Mouse (Mus musculus): ENCODE results near the gene D17Wsu92e. TPM values are rescaled to one million over a fixed set of nuclear protein-coding genes. Genes with fewer than 3 reads are reported as not detected.

The D17Wsu92e gene
- polyA plus RNA-seq, 1 experiment from 2014 or later, result 16.7 TPM

DNA sequence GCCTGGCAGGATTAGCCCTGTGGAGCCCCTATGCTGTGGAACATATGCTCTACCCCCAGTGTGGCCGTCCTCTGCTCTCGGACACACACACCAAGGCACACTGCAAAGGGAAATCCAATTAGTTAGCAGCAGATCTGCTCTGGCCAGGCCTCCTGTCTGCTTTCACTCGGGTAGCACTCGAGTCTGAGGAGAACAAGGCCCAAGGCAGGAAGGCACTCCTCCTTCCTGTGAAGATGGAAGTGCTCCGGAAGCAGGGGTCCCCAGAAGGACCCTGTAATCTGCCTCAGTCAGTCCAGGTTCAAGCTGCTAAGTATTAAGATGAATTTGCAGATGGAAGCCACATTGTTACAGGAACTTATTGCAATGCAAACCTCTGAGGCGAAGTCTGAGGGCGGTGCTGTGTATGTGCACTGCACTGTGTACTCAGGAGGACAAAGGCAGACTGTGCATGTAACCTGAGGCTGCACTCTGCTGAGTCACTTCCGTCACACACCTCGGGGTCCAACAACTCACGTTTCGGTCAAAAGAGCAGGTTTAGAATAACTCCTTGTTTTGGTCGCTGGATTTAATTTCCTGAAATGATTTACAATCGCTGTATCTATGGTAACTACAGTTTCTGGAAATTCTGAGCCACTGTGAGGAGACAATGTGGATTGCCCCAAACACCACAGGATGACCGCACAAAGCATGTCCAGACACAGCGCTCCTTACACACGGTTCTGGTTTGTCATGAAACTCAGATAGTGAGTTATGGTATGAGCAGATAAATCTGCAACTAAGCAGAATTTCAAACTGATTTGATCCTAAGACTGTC is 20.5 kb downstream of the D17Wsu92e start:
- WGBS, result 12% methylated on average over 16 of the region's 16 CpGs
- Histone ChIP-seq H3K9me3 (replicated peaks) (no peaks in the 10 kb centered on the region), H3K9ac (no peak overlapping the region), H3K27ac (peak overlapping the region; percentile 93), H3K27me3 (no peaks in the 10 kb centered on the region), H3K36me3 (no peaks in the 10 kb centered on the region), H3K4me3 (replicated peaks) (0 out of 2 replicates have a peak overlapping the region, but pooled peaks have one; percentile 0), H3K4me1 (peaks cover 55% of the 10 kb centered on the region), H3K4me2 (peak overlapping the region; percentile 33)
- peak; percentile 86 for ATAC-seq (replicated peaks; ENCODE audit: low FRiP score)

DNA sequence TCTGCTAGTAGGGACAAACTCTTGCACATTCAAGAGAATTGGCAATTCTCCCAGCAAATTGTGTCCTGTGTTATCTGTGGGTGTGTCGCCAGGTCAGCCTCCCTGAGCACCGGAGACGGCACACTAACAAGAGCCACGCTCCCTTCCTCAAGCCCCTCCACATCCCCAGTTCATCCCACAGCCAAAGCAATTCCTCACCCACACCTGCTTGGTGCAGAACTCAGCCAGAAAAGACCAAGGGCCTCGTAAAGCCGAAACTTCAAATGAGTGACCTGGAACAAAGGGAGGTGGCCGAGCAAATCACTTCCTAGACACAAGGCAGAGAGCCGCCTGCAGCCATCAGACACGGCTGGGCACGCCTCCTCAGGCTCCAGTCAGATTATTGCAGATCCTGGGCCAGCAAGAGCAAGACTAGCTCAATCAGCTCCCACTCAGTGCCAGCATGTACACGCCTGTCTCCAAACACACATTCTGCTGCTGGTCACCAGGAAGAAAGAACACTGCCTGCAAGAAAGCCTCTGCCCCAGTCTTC is 23.0 kb downstream of the D17Wsu92e start:
- H3K36me3 ChIP-seq, result peaks cover 11% of the 10 kb centered on the region
- peak; percentile 47; the same call in 1 of the 2 replicates for ATAC-seq (replicated peaks; ENCODE audit: low FRiP score)
- peak overlapping the region; percentile 85 for H3K27ac ChIP-seq
- peak overlapping the region; percentile 43 for H3K4me2 ChIP-seq
- H3K9ac ChIP-seq, result 0 out of 2 replicates have a peak overlapping the region, but pooled peaks have one; percentile 21
- no peaks in the 10 kb centered on the region for H3K9me3 ChIP-seq (replicated peaks)
- WGBS, result 6% methylated on average over 11 of the region's 11 CpGs
- no peaks in the 10 kb centered on the region for H3K27me3 ChIP-seq
- H3K4me1 ChIP-seq, result peaks cover 58% of the 10 kb centered on the region
- peak overlapping the region; percentile 13; the same call in 1 of the 2 replicates for H3K4me3 ChIP-seq (replicated peaks)

DNA sequence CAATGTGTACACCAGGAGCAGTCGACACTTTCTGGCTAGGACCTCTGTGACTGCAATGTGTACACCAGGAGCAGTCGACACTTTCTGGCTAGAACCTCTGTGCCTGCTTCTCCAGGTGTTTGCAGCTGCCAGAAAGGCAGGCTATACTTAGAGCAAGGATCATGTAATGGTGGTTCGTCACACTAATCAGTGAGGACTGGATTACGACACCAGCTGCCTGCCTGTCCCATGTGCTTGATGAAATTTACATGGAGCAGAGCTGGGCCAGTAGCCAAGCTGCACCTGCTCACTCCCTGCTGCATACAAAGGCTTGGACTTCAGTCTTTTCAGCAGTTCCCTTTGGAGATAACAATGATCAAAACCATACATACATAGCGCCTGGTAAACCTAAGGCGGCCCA is 23.7 kb downstream of the D17Wsu92e start:
- H3K4me2 ChIP-seq, result peak overlapping the region; percentile 43
- H3K27ac ChIP-seq, result peak overlapping the region; percentile 85
- H3K4me1 ChIP-seq, result peaks cover 58% of the 10 kb centered on the region
- no peaks in the 10 kb centered on the region for H3K27me3 ChIP-seq
- no peak overlapping the region for H3K9ac ChIP-seq
- H3K9me3 ChIP-seq (replicated peaks), result no peaks in the 10 kb centered on the region
- H3K4me3 ChIP-seq (replicated peaks), result no peak overlapping the region
- no peak for ATAC-seq (replicated peaks; ENCODE audit: low FRiP score)
- 52% methylated on average over 6 of the region's 6 CpGs for WGBS
- H3K36me3 ChIP-seq, result peaks cover 11% of the 10 kb centered on the region

DNA sequence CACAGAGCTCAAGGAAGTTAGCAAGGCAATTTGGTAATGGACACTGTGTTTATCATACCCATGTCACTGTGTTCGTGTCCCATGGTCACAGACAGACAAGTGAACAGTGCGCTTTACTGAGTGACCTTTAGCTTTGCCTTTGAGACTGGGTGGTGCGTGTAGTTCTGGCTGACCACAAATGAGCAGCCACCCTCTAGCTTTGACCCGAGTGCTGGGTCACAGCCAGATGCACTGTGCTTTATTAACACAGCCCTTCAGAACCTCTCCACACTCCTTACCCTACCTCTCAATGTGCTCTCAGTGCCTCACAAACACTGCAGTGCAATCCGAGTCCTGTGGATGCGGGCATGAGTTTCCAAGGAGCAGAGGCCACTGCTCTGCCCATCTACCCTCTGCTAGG is 27.3 kb downstream of the D17Wsu92e start:
- Histone ChIP-seq H3K4me1 (peaks cover 32% of the 10 kb centered on the region), H3K4me3 (replicated peaks) (no peak overlapping the region), H3K27ac (peak overlapping the region; percentile 37; the same call in 1 of the 2 replicates), H3K4me2 (no peak overlapping the region), H3K9ac (no peak overlapping the region), H3K27me3 (no peaks in the 10 kb centered on the region), H3K36me3 (peaks cover 24% of the 10 kb centered on the region), H3K9me3 (replicated peaks) (no peaks in the 10 kb centered on the region)
- ATAC-seq (replicated peaks; ENCODE audit: low FRiP score), result no peak
- 79% methylated on average over 6 of the region's 6 CpGs for WGBS

DNA sequence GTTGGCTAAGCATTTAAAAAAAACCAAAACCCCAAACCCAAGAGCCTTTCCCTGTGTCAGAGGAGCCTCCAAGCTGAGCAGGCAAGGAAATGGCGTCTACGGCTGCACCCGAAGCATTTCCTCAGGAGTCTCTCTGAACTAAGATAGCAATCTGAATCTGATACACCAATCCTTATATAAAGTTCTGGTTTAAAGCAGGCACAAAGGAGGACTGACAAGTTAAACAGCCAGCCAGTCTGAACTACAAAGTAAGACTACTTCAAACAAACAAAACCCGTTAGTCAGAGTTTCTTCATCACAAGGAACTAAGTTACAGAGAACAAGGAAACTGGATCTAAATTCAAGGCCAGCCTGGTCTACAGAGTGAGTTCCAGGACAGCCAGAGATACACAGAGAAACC is 27.9 kb downstream of the D17Wsu92e start:
- WGBS, result 78% methylated on average over 4 of the region's 4 CpGs
- H3K27ac ChIP-seq, result 0 out of 2 replicates have a peak overlapping the region, but pooled peaks have one; percentile 13
- H3K27me3 ChIP-seq, result no peaks in the 10 kb centered on the region
- ATAC-seq (replicated peaks; ENCODE audit: low FRiP score), result no peak
- no peak overlapping the region for H3K4me2 ChIP-seq
- H3K4me3 ChIP-seq (replicated peaks), result no peak overlapping the region
- H3K9me3 ChIP-seq (replicated peaks), result no peaks in the 10 kb centered on the region
- H3K9ac ChIP-seq, result no peak overlapping the region
- H3K4me1 ChIP-seq, result peaks cover 25% of the 10 kb centered on the region
- H3K36me3 ChIP-seq, result peaks cover 24% of the 10 kb centered on the region

DNA sequence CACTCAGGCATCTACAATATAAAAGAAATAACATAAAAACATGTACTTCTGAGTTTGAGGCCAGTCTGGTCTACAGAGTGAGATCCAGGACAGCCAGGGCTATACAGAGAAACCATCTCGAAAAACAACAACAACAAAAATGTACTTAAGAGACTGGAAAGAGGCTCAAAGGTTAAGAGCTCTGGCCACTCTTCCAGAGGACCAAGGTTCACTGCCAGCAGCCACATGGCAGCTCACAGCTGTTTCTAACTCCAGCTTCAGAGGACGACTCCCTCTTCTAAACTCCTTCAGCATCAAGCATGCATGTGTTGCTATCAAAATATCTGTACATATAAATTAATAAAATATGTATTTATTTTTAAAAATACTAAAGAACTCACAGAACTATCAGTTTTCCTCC is 28.9 kb downstream of the D17Wsu92e start:
- H3K4me3 ChIP-seq (replicated peaks), result no peak overlapping the region
- 74% methylated on average over 2 of the region's 2 CpGs for WGBS
- peaks cover 16% of the 10 kb centered on the region for H3K4me1 ChIP-seq
- no peaks in the 10 kb centered on the region for H3K9me3 ChIP-seq (replicated peaks)
- H3K27me3 ChIP-seq, result no peaks in the 10 kb centered on the region
- no peak overlapping the region for H3K27ac ChIP-seq
- no peak overlapping the region for H3K4me2 ChIP-seq
- ATAC-seq (replicated peaks; ENCODE audit: low FRiP score), result no peak
- no peak overlapping the region for H3K9ac ChIP-seq
- H3K36me3 ChIP-seq, result peaks cover 24% of the 10 kb centered on the region

DNA sequence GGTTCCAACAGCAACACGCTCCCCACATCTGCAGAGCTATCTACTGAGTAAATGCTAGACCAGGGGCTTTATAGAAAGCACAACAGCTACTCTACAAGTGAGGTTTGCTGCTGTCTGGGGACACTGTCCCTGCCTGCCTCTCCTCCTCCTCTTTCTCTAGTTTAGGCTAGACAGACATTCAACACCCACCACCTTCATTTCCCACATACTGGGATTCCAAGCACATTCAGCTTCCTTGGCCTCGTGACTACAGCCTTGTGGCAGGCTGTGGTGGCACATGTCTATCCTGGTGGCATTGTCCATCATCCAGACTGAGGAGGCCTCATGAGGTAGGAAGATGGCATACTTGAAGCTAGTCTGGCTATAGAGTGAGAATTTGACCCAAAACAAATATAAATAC is 29.5 kb downstream of the D17Wsu92e start:
- Histone ChIP-seq H3K4me3 (replicated peaks) (no peak overlapping the region), H3K4me1 (peaks cover 10% of the 10 kb centered on the region; the same call in 1 of the 2 replicates), H3K9ac (no peak overlapping the region), H3K27ac (no peak overlapping the region), H3K27me3 (no peaks in the 10 kb centered on the region), H3K4me2 (no peak overlapping the region), H3K9me3 (replicated peaks) (no peaks in the 10 kb centered on the region), H3K36me3 (peaks cover 26% of the 10 kb centered on the region)
- no peak for ATAC-seq (replicated peaks; ENCODE audit: low FRiP score)
- 92% methylated on average over 2 of the region's 2 CpGs for WGBS

DNA sequence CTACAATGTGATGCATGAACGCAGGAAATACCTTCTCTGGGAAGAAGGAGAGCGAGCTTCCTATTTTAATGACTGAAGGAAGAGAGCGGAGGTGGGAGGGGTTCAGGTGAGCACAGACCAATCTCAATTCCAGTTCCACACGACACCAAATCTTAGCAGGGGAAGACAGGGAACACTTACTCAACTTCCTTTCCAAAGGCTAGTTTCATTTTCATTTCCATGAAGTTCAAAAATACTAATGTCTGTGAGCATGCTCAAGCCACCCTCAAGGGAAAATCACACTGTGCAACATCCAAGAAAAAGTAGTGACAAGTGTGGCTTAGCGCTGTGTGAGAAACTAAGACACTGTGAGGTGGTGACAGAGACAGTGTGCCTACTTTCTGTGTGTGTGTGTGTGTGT is 30.4 kb downstream of the D17Wsu92e start:
- Histone ChIP-seq H3K27me3 (no peaks in the 10 kb centered on the region), H3K9ac (no peak overlapping the region), H3K4me2 (no peak overlapping the region), H3K9me3 (replicated peaks) (no peaks in the 10 kb centered on the region), H3K36me3 (peaks cover 36% of the 10 kb centered on the region), H3K27ac (no peak overlapping the region), H3K4me1 (peaks cover 9% of the 10 kb centered on the region; the same call in 1 of the 2 replicates), H3K4me3 (replicated peaks) (no peak overlapping the region)
- WGBS, result 82% methylated on average over 5 of the region's 5 CpGs
- no peak for ATAC-seq (replicated peaks; ENCODE audit: low FRiP score)

DNA sequence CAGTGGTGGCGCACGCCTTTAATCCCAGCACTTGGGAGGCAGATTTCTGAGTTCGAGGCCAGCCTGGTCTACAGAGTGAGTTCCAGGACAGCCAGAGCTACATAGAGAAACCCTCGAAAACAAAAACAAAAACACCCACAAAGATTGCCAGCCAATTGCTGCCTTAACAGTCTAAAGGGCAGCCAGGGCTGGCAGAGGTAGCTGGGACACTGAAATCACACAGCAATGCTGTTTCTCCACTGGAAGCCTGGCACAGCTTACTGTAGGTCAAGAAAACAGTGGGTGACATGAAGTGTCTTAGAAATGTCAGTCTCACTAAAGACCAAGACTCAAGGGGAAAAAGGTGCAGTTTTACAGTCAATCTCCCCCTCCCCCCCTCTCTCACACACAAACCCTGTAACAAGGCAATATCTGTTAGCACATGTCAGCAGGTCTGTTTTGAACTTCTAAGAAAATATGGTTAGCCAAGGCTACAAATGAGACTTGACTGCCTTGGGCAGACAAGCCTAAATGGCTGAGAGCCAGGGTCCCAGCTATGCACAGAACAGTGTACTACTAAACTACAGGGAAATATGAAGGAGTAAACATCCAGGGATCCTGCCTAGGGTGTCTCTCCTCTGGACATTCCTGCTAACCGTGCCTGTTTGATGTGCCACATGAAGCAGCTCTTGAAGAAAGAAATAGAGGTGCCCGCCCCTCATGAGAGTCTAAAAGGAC is 31.8 kb downstream of the D17Wsu92e start:
- no peak for ATAC-seq (replicated peaks; ENCODE audit: low FRiP score)
- peaks cover 9% of the 10 kb centered on the region; the same call in 1 of the 2 replicates for H3K4me1 ChIP-seq
- no peak overlapping the region for H3K27ac ChIP-seq
- H3K9ac ChIP-seq, result no peak overlapping the region
- H3K27me3 ChIP-seq, result no peaks in the 10 kb centered on the region
- 87% methylated on average over 6 of the region's 6 CpGs for WGBS
- no peak overlapping the region for H3K4me2 ChIP-seq
- no peaks in the 10 kb centered on the region for H3K9me3 ChIP-seq (replicated peaks)
- peaks cover 47% of the 10 kb centered on the region for H3K36me3 ChIP-seq
- no peak overlapping the region for H3K4me3 ChIP-seq (replicated peaks)

DNA sequence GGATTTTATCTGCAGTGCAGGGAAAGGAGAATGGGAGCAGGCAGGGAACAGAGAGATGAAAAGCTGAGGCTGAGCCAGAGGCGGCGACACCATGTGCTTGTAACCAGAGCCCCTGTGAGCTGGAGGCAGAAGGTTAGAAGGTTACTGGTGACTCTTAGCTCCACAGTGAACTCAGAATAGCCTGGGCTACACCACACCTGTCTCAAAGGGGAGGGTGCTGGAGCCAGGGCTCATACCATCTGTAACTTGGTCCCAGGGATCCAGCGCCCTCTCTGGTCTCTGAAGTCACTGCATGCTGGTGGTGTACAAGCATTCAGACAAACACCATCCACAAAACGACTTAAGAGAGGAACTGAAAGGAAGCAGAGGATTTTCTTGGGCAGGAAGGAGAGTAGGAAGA is 36.9 kb downstream of the D17Wsu92e start:
- Histone ChIP-seq H3K27ac (no peak overlapping the region), H3K27me3 (no peaks in the 10 kb centered on the region), H3K4me1 (0 out of 2 replicates have a peak, but pooled peaks cover 4% of the 10 kb centered on the region), H3K9me3 (replicated peaks) (no peaks in the 10 kb centered on the region), H3K4me3 (replicated peaks) (no peak overlapping the region), H3K4me2 (no peak overlapping the region), H3K9ac (no peak overlapping the region), H3K36me3 (peaks cover 49% of the 10 kb centered on the region)
- no peak for ATAC-seq (replicated peaks; ENCODE audit: low FRiP score)
- 81% methylated on average over 4 of the region's 4 CpGs for whole genome bisulfite sequencing

DNA sequence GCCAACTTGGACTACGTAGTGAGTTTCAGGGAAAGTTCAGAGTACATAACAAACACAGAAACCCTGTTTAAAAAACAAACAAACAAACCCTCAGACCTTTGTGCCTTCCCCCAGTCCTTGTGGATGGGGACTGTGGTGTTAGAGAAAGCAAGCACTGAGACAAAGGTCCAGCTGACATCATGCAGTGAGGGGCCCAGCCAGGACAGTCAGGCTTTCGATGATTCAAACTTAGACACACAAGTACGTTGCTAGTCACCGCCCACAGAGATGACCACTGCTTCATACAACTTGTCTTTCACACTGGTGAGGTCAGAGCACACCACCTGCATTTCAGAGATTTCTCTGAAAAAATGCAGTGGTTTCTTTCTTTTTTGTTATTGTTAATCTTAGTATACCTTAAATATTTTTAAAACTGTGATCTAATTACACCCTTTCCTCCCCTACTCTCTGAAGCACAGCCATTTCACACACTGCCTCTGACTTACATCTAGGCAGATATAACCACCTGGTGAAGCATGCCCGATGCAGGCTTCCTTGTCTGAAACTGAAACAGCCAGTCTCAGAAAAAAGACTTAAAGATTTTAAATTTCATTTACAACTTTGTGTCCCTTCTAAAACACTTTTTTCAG is 39.3 kb downstream of the D17Wsu92e start:
- no peak overlapping the region for H3K9ac ChIP-seq
- H3K27me3 ChIP-seq, result no peaks in the 10 kb centered on the region
- H3K4me3 ChIP-seq (replicated peaks), result no peak overlapping the region
- H3K4me2 ChIP-seq, result no peak overlapping the region
- H3K9me3 ChIP-seq (replicated peaks), result no peaks in the 10 kb centered on the region
- H3K4me1 ChIP-seq, result 0 out of 2 replicates have a peak, but pooled peaks cover 8% of the 10 kb centered on the region
- H3K36me3 ChIP-seq, result peaks cover 58% of the 10 kb centered on the region
- ATAC-seq (replicated peaks; ENCODE audit: low FRiP score), result no peak
- 82% methylated on average over 5 of the region's 5 CpGs for WGBS
- no peak overlapping the region for H3K27ac ChIP-seq

Measured in kidney, embryonic 15.5 days (tissue).